Mouse (Mus musculus): ENCODE measurements around the gene Kcnc4. TPM values are rescaled to one million over a fixed set of nuclear protein-coding genes. Genes with fewer than 3 reads are reported as not detected.

Gene Kcnc4
- total and polyA plus RNA-seq, 2 experiments from 2014 or later, result 6.6 to 15.4 TPM

DNA sequence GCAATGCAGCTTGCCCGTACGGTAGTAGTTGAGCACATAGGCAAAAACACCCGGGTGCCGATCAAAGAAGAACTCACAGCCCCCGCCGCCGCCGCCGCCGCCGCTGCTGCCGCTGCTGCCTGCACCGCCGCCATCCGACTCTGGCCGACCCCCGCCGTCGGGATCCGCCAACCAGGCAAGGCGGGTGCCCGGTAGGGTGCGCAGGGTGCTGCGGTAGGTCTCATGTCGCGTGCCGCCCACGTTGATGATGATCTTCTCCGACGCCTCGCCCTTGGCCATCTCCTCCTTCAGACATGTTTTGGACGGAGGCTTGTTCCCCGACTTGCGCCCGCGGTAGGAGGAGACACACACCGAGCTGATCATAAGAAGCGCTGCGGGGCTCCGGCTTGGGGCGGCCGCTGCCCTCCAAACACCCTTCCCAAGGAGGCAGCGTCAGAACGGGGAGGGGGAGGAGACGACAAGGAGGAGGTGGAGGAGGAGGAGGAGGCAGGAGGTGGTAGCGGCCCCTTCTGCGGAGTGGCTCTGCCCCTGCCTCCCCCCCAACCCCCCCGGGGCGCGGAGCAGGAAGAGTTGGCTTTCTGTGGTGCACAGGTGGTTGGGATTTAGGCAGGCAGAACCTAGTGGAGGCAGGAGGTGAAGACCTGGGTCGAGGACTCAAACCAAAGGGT lies 690 bp downstream of the Kcnc4 start:
- Histone ChIP-seq H3K27ac (ENCODE audit: low read depth, low read length) (no peak overlapping the region), H3K9ac (peak overlapping the region; percentile 64), H3K4me2 (ENCODE audit: low read depth) (peak overlapping the region; percentile 98), H3K9me3 (ENCODE audit: low read length) (no peaks in the 10 kb centered on the region), H3K4me3 (ENCODE audit: low read depth, low read length) (peak overlapping the region; percentile 63), H3K4me1 (ENCODE audit: insufficient read depth) (no peaks in the 10 kb centered on the region), H3K27me3 (ENCODE audit: insufficient read depth, low read length) (peaks cover 26% of the 10 kb centered on the region), H3K36me3 (ENCODE audit: insufficient read depth) (no peaks in the 10 kb centered on the region)
- WGBS, result 2% methylated on average over 46 of the region's 51 CpGs
- ATAC-seq (peak; percentile 32), DNase-seq (peak; percentile 31)
- peak; percentile 38; the same call in 1 of the 2 replicates for TF ChIP-seq CTCF (IDR thresholded peaks at IDR 0.05; ENCODE audit: low read depth)

DNA sequence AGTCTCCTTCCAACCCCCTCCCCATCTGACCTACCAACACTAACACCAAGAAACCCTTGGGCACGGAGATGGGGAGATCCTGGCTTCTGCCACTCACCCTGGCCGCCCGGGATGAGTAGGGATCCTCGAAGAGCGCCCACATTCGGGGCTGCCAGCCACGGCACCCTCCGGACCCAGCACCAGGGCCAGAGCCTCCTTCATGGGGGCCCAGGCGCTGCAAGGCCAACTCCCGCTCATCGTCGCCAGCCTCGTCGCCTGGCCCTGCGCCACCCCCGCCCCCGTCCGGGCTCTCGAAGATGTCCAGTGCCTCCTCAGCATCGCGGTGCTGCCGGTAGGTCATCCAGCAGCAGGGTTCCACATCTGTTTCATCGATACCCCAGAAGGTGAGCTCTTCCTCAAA lies 1.2 kb downstream of the Kcnc4 start:
- ATAC-seq (no peak), DNase-seq (no peak)
- Histone ChIP-seq H3K9ac (peak overlapping the region; percentile 64), H3K4me1 (ENCODE audit: insufficient read depth) (no peaks in the 10 kb centered on the region), H3K27me3 (ENCODE audit: insufficient read depth, low read length) (peaks cover 26% of the 10 kb centered on the region), H3K27ac (ENCODE audit: low read depth, low read length) (no peak overlapping the region), H3K36me3 (ENCODE audit: insufficient read depth) (no peaks in the 10 kb centered on the region), H3K4me2 (ENCODE audit: low read depth) (peak overlapping the region; percentile 98), H3K4me3 (ENCODE audit: low read depth, low read length) (peak overlapping the region; percentile 63), H3K9me3 (ENCODE audit: low read length) (no peaks in the 10 kb centered on the region)
- no peak for TF ChIP-seq CTCF (IDR thresholded peaks at IDR 0.05; ENCODE audit: low read depth)
- WGBS, result 5% methylated on average over 23 of the region's 23 CpGs

DNA sequence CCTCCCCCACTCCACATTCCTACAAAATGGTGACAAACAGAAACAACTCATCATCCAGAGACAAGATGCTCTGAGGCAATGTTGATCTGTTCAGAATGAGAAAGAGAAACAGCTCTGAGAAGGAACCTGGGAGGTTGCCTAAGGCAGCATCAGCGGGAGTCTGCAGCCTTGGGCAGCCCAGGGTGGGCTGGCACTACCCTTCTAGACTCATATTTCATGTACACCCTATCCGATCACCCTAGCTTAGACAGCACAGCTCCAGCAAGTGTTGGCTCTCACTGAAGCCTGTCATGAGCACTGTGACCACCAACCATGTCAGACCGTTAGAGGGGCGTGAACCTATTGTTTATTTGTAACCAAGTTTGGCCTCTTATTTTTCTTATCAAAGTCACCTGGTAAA lies 5.1 kb downstream of the Kcnc4 start:
- Histone ChIP-seq H3K9ac (no peak overlapping the region), H3K9me3 (ENCODE audit: low read length) (no peaks in the 10 kb centered on the region), H3K36me3 (ENCODE audit: insufficient read depth) (no peaks in the 10 kb centered on the region), H3K4me2 (ENCODE audit: low read depth) (no peak overlapping the region), H3K27ac (ENCODE audit: low read depth, low read length) (no peak overlapping the region), H3K4me3 (ENCODE audit: low read depth, low read length) (no peak overlapping the region), H3K4me1 (ENCODE audit: insufficient read depth) (no peaks in the 10 kb centered on the region), H3K27me3 (ENCODE audit: insufficient read depth, low read length) (peaks cover 13% of the 10 kb centered on the region; the same call in 1 of the 2 replicates)
- 86% methylated on average over 4 of the region's 4 CpGs for WGBS
- no peak for TF ChIP-seq CTCF (IDR thresholded peaks at IDR 0.05; ENCODE audit: low read depth)
- no peak for DNase-seq
- ATAC-seq, result no peak

DNA sequence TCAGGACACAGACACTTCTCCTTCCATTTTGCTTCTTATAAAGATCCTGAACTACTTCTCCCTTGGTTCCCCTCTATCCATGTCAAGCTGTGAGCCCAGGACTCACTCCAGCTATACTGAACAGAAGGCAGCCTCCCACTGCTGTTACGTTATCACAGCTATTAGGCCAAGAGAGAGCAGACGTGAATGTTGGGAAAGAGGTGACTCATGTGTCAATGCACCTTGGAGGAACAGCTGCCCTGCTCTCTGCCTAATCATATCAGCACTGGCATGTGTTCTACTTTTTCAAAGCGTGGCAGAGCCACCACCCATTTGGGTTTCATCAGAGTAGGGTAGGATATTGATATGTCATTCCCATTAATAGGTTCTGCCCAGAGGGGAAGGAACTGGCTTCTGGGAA lies 12.5 kb downstream of the Kcnc4 start:
- Histone ChIP-seq H3K4me2 (ENCODE audit: low read depth) (no peak overlapping the region), H3K27ac (ENCODE audit: low read depth, low read length) (no peak overlapping the region), H3K9ac (no peak overlapping the region), H3K4me1 (ENCODE audit: insufficient read depth) (no peaks in the 10 kb centered on the region), H3K36me3 (ENCODE audit: insufficient read depth) (no peaks in the 10 kb centered on the region), H3K27me3 (ENCODE audit: insufficient read depth, low read length) (no peaks in the 10 kb centered on the region), H3K9me3 (ENCODE audit: low read length) (no peaks in the 10 kb centered on the region), H3K4me3 (ENCODE audit: low read depth, low read length) (no peak overlapping the region)
- ATAC-seq (no peak), DNase-seq (no peak)
- 76% methylated on average over 3 of the region's 3 CpGs for WGBS
- no peak for TF ChIP-seq CTCF (IDR thresholded peaks at IDR 0.05; ENCODE audit: low read depth)

DNA sequence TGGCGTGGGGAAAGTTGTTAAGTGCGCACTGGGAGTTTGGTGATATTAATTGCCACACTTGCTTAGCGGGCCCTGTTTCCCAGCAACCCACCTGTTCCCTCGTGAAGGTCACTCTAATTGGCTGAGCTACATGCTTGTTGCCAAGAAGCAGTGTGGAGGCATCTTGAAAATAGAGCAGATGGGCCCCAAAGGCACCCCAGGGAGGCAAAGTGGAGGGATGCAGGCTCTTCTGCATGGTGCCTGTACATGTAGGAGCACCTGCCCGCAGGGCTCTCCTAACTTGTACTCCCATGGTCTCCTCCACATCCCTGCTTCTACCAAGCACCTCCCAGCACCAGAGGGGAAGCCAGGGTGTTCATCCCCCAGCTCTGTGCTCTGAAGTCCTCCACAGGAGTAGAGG lies 15.5 kb downstream of the Kcnc4 start:
- no peak overlapping the region for H3K27ac ChIP-seq (ENCODE audit: low read depth, low read length)
- H3K9me3 ChIP-seq (ENCODE audit: low read length), result no peaks in the 10 kb centered on the region
- no peak overlapping the region for H3K9ac ChIP-seq
- TF ChIP-seq CTCF (IDR thresholded peaks at IDR 0.05; ENCODE audit: low read depth), result no peak
- no peak overlapping the region for H3K4me3 ChIP-seq (ENCODE audit: low read depth, low read length)
- H3K27me3 ChIP-seq (ENCODE audit: insufficient read depth, low read length), result no peaks in the 10 kb centered on the region
- no peak for DNase-seq
- H3K36me3 ChIP-seq (ENCODE audit: insufficient read depth), result no peaks in the 10 kb centered on the region
- no peaks in the 10 kb centered on the region for H3K4me1 ChIP-seq (ENCODE audit: insufficient read depth)
- H3K4me2 ChIP-seq (ENCODE audit: low read depth), result no peak overlapping the region
- 63% methylated on average over 5 of the region's 5 CpGs for WGBS
- ATAC-seq, result 0 out of 2 replicates have a peak, but pooled peaks have one; percentile 19

DNA sequence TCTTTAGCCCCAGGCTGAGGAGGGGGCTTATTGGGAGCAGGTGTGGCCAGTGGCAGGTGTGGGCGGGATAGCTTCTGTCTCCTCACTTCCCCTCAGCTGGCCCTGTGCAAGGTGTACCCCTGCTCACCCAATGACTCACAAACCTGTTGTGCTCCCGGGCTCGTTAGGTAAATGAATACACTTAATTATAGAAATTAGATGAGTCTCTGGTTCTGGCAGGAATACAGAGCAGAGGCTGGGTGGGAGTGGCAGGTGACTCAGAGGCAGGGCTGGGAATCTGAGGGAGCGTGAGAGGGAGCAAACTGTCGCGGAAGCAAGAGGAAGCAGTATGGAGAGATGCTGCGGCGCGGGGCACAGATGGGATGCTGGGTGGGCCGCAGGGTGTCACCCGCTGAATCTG lies 17.2 kb downstream of the Kcnc4 start:
- ATAC-seq (peak; percentile 63; the same call in 1 of the 2 replicates), DNase-seq (no peak)
- Histone ChIP-seq H3K4me1 (ENCODE audit: insufficient read depth) (no peaks in the 10 kb centered on the region), H3K4me3 (ENCODE audit: low read depth, low read length) (no peak overlapping the region), H3K9me3 (ENCODE audit: low read length) (no peaks in the 10 kb centered on the region), H3K27me3 (ENCODE audit: insufficient read depth, low read length) (no peaks in the 10 kb centered on the region), H3K27ac (ENCODE audit: low read depth, low read length) (no peak overlapping the region), H3K9ac (no peak overlapping the region), H3K36me3 (ENCODE audit: insufficient read depth) (no peaks in the 10 kb centered on the region), H3K4me2 (ENCODE audit: low read depth) (no peak overlapping the region)
- WGBS, result 56% methylated on average over 11 of the region's 11 CpGs
- TF ChIP-seq CTCF (IDR thresholded peaks at IDR 0.05; ENCODE audit: low read depth), result no peak

DNA sequence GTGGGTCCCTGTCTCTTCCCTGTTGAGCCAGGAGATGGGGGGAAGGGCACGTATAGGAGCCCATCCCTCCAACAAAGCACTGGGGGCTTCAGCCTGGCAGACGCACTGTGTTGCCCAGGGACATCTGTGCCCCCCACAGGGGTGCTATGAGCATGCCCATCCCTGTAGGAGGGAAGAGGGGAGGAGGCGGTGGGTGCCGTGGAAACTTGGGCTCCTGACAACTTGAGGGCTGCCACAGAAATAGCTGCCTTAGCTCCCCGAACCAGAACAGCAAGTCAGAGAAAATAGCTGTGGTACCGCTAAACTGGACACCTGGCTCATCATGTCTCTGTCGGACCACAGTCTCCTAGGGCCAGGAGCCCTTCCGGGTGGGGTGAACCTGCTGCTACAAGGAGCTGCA lies 18.0 kb downstream of the Kcnc4 start:
- H3K9ac ChIP-seq, result no peak overlapping the region
- no peak overlapping the region for H3K27ac ChIP-seq (ENCODE audit: low read depth, low read length)
- no peaks in the 10 kb centered on the region for H3K36me3 ChIP-seq (ENCODE audit: insufficient read depth)
- H3K4me1 ChIP-seq (ENCODE audit: insufficient read depth), result no peaks in the 10 kb centered on the region
- no peak overlapping the region for H3K4me3 ChIP-seq (ENCODE audit: low read depth, low read length)
- H3K27me3 ChIP-seq (ENCODE audit: insufficient read depth, low read length), result no peaks in the 10 kb centered on the region
- DNase-seq, result no peak
- 71% methylated on average over 8 of the region's 8 CpGs for WGBS
- no peak overlapping the region for H3K4me2 ChIP-seq (ENCODE audit: low read depth)
- no peak for ATAC-seq
- no peaks in the 10 kb centered on the region for H3K9me3 ChIP-seq (ENCODE audit: low read length)
- TF ChIP-seq CTCF (IDR thresholded peaks at IDR 0.05; ENCODE audit: low read depth), result no peak
